ENCODE assay signal across 12 mouse cellular contexts in the genomic region with DNA sequence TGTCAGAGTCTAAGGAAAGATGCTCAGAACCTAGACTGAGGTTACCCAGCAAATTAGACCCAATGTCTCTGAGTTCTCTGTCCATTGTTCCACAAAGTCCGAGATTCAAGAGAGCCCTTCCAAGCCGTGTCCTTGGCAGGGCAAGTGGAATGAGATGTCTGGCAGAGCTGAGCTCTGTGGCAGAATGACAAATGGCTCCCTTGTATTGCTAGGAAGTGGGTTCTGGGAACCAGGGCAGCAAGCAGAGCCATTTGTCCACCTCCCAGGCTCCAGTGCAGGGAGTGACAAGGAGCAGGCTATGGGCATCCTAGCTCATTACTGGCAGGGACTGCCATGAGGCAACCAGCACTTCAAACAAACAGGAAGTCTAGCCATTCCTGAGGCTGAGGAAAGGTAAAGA.
DNase-seq lines count a peak whose midpoint lies in the region; ATAC-seq and TF ChIP-seq lines count a peak whose summit lies in the region.
"Had no signal": no experiment of that assay in that cellular context is flagged by ENCODE, and none has a peak within 500 bp of the region (broad histone marks: within the 10 kb centered on the region; RNA-seq: fewer than 3 reads in every experiment).

No protein-coding gene starts in this region.

- no peaks in the 10 kb centered on the region for H3K27me3 ChIP-seq in hindbrain, postnatal 0 days (ENCODE audit: insufficient read depth, low read length)
- H3K27me3 ChIP-seq in hindbrain, embryonic 12.5 days: no peaks in the 10 kb centered on the region
- no peaks in the 10 kb centered on the region for H3K27me3 ChIP-seq in forebrain, embryonic 15.5 days
- no peaks in the 10 kb centered on the region for H3K27me3 ChIP-seq in lung, postnatal 0 days (replicated peaks; ENCODE audit: insufficient read depth, low read length)

- H3K27ac ChIP-seq in hindbrain, postnatal 0 days: peak overlapping the region; percentile 33
- no peak overlapping the region for H3K27ac ChIP-seq in hindbrain, embryonic 12.5 days
- H3K27ac ChIP-seq in forebrain, embryonic 15.5 days (replicated peaks): peak overlapping the region; percentile 68
- no peak overlapping the region for H3K27ac ChIP-seq in lung, postnatal 0 days (ENCODE audit: low read length)
- H3K27ac ChIP-seq: heart, embryonic 13.5 days had no signal

- H3K9me3 ChIP-seq in hindbrain, postnatal 0 days (ENCODE audit: low read length): no peaks in the 10 kb centered on the region
- H3K9me3 ChIP-seq in hindbrain, embryonic 12.5 days (replicated peaks): no peaks in the 10 kb centered on the region
- no peaks in the 10 kb centered on the region for H3K9me3 ChIP-seq in forebrain, embryonic 15.5 days
- H3K9me3 ChIP-seq in lung, postnatal 0 days (ENCODE audit: low read length): no peaks in the 10 kb centered on the region
- H3K9me3 ChIP-seq: heart, embryonic 13.5 days had no signal

- TF ChIP-seq POLR2A in lung, adult 2 months (IDR thresholded peaks at IDR 0.05; ENCODE audit: borderline replicate concordance, extremely low read depth, low read depth, low read length): no peak

- H3K4me2 ChIP-seq in hindbrain, postnatal 0 days (ENCODE audit: low read depth, low read length): no peak overlapping the region
- H3K4me2 ChIP-seq in hindbrain, embryonic 12.5 days (replicated peaks): no peak overlapping the region
- no peak overlapping the region for H3K4me2 ChIP-seq in forebrain, embryonic 15.5 days (replicated peaks)
- H3K4me2 ChIP-seq in lung, postnatal 0 days (replicated peaks; ENCODE audit: low read depth, low read length): no peak overlapping the region
- H3K4me2 ChIP-seq: heart, embryonic 13.5 days; lung, embryonic 14.5 days had no signal

- no peak for TF ChIP-seq CTCF in hindbrain, postnatal 0 days (IDR thresholded peaks at IDR 0.05; ENCODE audit: low read depth)
- no peak for TF ChIP-seq CTCF in lung, adult 2 months (IDR thresholded peaks at IDR 0.05; ENCODE audit: insufficient read depth, low read length)
- TF ChIP-seq CTCF in lung, postnatal 0 days (IDR thresholded peaks at IDR 0.05): no peak

- intact Hi-C loops in left cerebral cortex, postnatal 10 days (cut with DNase I): no loop called here

- no peak for TF ChIP-seq EP300 in lung, postnatal 0 days (IDR thresholded peaks at IDR 0.05)

- 22% methylated on average over 2 of the region's 2 CpGs for WGBS in hindbrain, postnatal 0 days
- 59% methylated on average over 2 of the region's 2 CpGs for WGBS in hindbrain, embryonic 12.5 days
- 37% methylated on average over 2 of the region's 2 CpGs for WGBS in forebrain, embryonic 15.5 days
- 40% methylated on average over 2 of the region's 2 CpGs for WGBS in lung, adult 2 months
- WGBS in lung, postnatal 0 days: 49% methylated on average over 2 of the region's 2 CpGs

- H3K4me1 ChIP-seq in hindbrain, postnatal 0 days (ENCODE audit: insufficient read depth, low read length): peaks cover 10% of the 10 kb centered on the region
- peaks cover 37% of the 10 kb centered on the region for H3K4me1 ChIP-seq in hindbrain, embryonic 12.5 days
- H3K4me1 ChIP-seq in forebrain, embryonic 15.5 days: peaks cover 52% of the 10 kb centered on the region
- no peaks in the 10 kb centered on the region for H3K4me1 ChIP-seq in lung, adult 2 months (ENCODE audit: control insufficient read depth, insufficient read depth, low read length)
- no peaks in the 10 kb centered on the region for H3K4me1 ChIP-seq in lung, postnatal 0 days (ENCODE audit: insufficient read depth, low read depth, low read length)
- H3K4me1 ChIP-seq: heart, embryonic 13.5 days had no signal

- H3K36me3 ChIP-seq in hindbrain, postnatal 0 days (ENCODE audit: insufficient read depth, low read length): no peaks in the 10 kb centered on the region
- no peaks in the 10 kb centered on the region for H3K36me3 ChIP-seq in hindbrain, embryonic 12.5 days
- H3K36me3 ChIP-seq in forebrain, embryonic 15.5 days: no peaks in the 10 kb centered on the region
- H3K36me3 ChIP-seq in lung, postnatal 0 days (ENCODE audit: insufficient read depth, low read length): no peaks in the 10 kb centered on the region
- H3K36me3 ChIP-seq: heart, embryonic 13.5 days had no signal

- H3K9ac ChIP-seq in hindbrain, postnatal 0 days (replicated peaks; ENCODE audit: low read length): no peak overlapping the region
- H3K9ac ChIP-seq in hindbrain, embryonic 12.5 days: no peak overlapping the region
- H3K9ac ChIP-seq in forebrain, embryonic 15.5 days (replicated peaks): no peak overlapping the region
- H3K9ac ChIP-seq in lung, postnatal 0 days (replicated peaks; ENCODE audit: low read depth): no peak overlapping the region
- H3K9ac ChIP-seq: heart, embryonic 13.5 days; lung, embryonic 14.5 days had no signal

- peak; percentile 71 for DNase-seq in hindbrain, postnatal 0 days (ENCODE audit: low spot score)
- DNase-seq in brain, adult 2 months (ENCODE audit: low read depth, low spot score): peak; percentile 87
- DNase-seq in left cerebral cortex, postnatal 10 days (ENCODE audit: extremely low spot score in 1 of 2, low spot score in 2 of 2): peak; percentile 33 to 75
- no peak for DNase-seq in thymus, postnatal 10 days (ENCODE audit: low spot score in 2 of 2)
- DNase-seq in lung, adult 2 months: no peak
- no peak for DNase-seq in lung, postnatal 0 days (ENCODE audit: low spot score)
- DNase-seq: lung, embryonic 14.5 days had no signal

- ATAC-seq in hindbrain, postnatal 0 days: peak; percentile 77
- ATAC-seq in hindbrain, embryonic 12.5 days (ENCODE audit: low FRiP score): no peak
- ATAC-seq in forebrain, embryonic 15.5 days (replicated peaks): no peak
- ATAC-seq in lung, postnatal 0 days: no peak
- ATAC-seq: intestine, postnatal 0 days had no signal

- H3K4me3 ChIP-seq in hindbrain, postnatal 0 days (ENCODE audit: low read length): no peak overlapping the region
- H3K4me3 ChIP-seq in hindbrain, embryonic 12.5 days: no peak overlapping the region
- no peak overlapping the region for H3K4me3 ChIP-seq in forebrain, embryonic 15.5 days
- no peak overlapping the region for H3K4me3 ChIP-seq in lung, adult 2 months (replicated peaks; ENCODE audit: extremely low read depth, low read depth, low read length)
- H3K4me3 ChIP-seq in lung, postnatal 0 days (ENCODE audit: low read depth, low read length): no peak overlapping the region
- H3K4me3 ChIP-seq: erythroblast, embryonic 14.5 days; heart, embryonic 13.5 days had no signal

Comparison
In these comparisons a context has a peak if more than half of its experiments do, and no peak if none do; other contexts are left out.
1. H3K27ac ChIP-seq: peak in hindbrain, postnatal 0 days (single experiment) and forebrain, embryonic 15.5 days (single experiment); none in hindbrain, embryonic 12.5 days (single experiment) and lung, postnatal 0 days (single experiment).
2. DNase-seq: peak in hindbrain, postnatal 0 days (single experiment), brain, adult 2 months (single experiment) and left cerebral cortex, postnatal 10 days (2 of 2); none in thymus, postnatal 10 days (0 of 2), lung, adult 2 months (single experiment) and lung, postnatal 0 days (single experiment).